ENCODE assay signal across 8 mouse cellular contexts in the genomic region with DNA sequence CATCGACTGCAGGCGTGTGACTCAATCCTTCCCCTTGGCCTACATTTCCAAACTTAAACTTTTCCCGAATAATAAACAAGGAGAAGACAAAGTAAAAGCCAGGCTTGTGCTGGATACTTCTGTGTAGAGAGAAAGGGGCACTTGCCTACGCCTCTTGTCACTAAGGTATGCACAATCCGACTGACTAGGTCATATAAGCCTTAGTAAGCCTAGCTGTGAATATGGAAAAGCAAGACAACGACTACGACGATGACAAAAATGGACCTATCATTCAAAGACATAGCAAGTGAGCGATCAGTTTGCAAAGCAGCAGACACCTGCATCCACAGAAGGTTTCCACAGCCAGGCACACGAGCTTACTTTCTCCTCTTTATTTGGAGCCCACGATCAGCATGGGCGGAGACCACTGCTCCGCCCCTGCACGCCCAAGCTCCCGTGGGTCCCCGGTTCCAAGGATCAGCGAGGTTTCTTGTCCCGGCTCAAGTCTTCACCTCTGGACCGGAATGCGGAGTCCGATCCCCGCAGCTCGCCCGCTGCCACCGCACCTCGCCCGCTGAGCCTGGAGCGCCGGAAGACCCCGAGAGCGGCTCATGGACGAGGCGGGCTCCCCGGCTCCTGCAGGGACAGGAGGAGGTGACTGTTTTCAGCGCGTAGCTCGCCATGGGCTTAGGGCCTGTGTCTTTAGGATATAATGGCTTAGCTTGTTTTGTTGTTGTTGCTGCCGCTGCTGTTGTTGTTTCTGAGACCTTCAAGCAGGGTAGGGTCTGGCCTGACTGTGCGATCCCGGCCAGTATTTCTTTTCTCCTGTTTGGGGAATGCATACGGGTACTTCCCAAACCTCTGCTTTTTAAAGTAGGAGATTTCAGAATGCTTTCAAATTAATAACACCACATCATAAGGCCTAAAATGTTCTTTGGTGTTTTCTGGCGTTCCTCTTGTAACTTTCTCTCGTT. TPM values are rescaled to one million over a fixed set of nuclear protein-coding genes. Genes with fewer than 3 reads are reported as not detected.
DNase-seq lines count a peak whose midpoint lies in the region; ATAC-seq and TF ChIP-seq lines count a peak whose summit lies in the region.

A gene (plus strand): TSS at position 436 of the 953 bp plus-strand sequence.

- no peak for TF ChIP-seq POLR2A in olfactory bulb, adult 2 months (IDR thresholded peaks at IDR 0.05; ENCODE audit: insufficient read depth, low read depth, low read length)

- peak within 1 kb of the TSS; percentile 64 for H3K4me3 ChIP-seq in forebrain, embryonic 14.5 days (ENCODE audit: low read depth, low read length)
- H3K4me3 ChIP-seq in liver, postnatal 0 days (ENCODE audit: low read depth, low read length), result peak within 1 kb of the TSS; percentile 64
- peak within 1 kb of the TSS; percentile 68 for H3K4me3 ChIP-seq in olfactory bulb, adult 2 months (ENCODE audit: insufficient read depth, low read depth, low read length)

- no peak for TF ChIP-seq CTCF in liver, postnatal 0 days (IDR thresholded peaks at IDR 0.05; ENCODE audit: low read depth)
- TF ChIP-seq CTCF in olfactory bulb, adult 2 months (IDR thresholded peaks at IDR 0.05; ENCODE audit: insufficient read depth, low read depth, low read length), result no peak

- H3K27me3 ChIP-seq in forebrain, embryonic 14.5 days (replicated peaks; ENCODE audit: control insufficient read depth, insufficient read depth, low read length), result no peaks in the 10 kb centered on the region
- 0 out of 2 replicates have a peak, but pooled peaks cover 3% of the 10 kb centered on the region for H3K27me3 ChIP-seq in liver, postnatal 0 days (ENCODE audit: insufficient read depth, low read length)

- peak within 1 kb of the TSS; percentile 91 for H3K9ac ChIP-seq in forebrain, embryonic 14.5 days (ENCODE audit: low read length)
- peak within 1 kb of the TSS; percentile 79 for H3K9ac ChIP-seq in liver, postnatal 0 days (replicated peaks)

- peak within 1 kb of the TSS; percentile 65 for H3K27ac ChIP-seq in forebrain, embryonic 14.5 days (ENCODE audit: low read depth, low read length)
- H3K27ac ChIP-seq in liver, postnatal 0 days (ENCODE audit: low read depth), result peak within 1 kb of the TSS; percentile 44
- H3K27ac ChIP-seq in olfactory bulb, adult 2 months (ENCODE audit: insufficient read depth, low read depth, low read length), result peak within 1 kb of the TSS; percentile 11; the same call in 1 of the 2 replicates

- peaks cover 5% of the 10 kb centered on the region; the same call in 1 of the 2 replicates for H3K4me1 ChIP-seq in forebrain, embryonic 14.5 days (ENCODE audit: control insufficient read depth, insufficient read depth, low read length)
- H3K4me1 ChIP-seq in liver, postnatal 0 days (ENCODE audit: insufficient read depth), result peaks cover 10% of the 10 kb centered on the region
- H3K4me1 ChIP-seq in olfactory bulb, adult 2 months (ENCODE audit: control insufficient read depth, insufficient read depth, low read length), result no peaks in the 10 kb centered on the region

- DNase-seq in R1 (ENCODE audit: low read depth, low spot score), result peak; percentile 64
- DNase-seq in forebrain, embryonic 14.5 days (ENCODE audit: low spot score), result peak; percentile 48
- peak; percentile 56 to 62 for DNase-seq in heart, postnatal 10 days
- peak; percentile 64 to 78 for DNase-seq in kidney, postnatal 4 days
- peak; percentile 41 for DNase-seq in liver, postnatal 0 days

- no peaks in the 10 kb centered on the region for H3K9me3 ChIP-seq in forebrain, embryonic 14.5 days (replicated peaks; ENCODE audit: control insufficient read depth, low read length)
- H3K9me3 ChIP-seq in liver, postnatal 0 days (ENCODE audit: low read length), result no peaks in the 10 kb centered on the region

- intact Hi-C loops in heart, postnatal 10 days (cut with DNase I), result no loop called here

- peak within 1 kb of the TSS; percentile 67 for H3K4me2 ChIP-seq in forebrain, embryonic 14.5 days (ENCODE audit: low read length)
- H3K4me2 ChIP-seq in liver, postnatal 0 days (ENCODE audit: low read depth, low read length), result peak within 1 kb of the TSS; percentile 90

- no peak for TF ChIP-seq EP300 in liver, postnatal 0 days (IDR thresholded peaks at IDR 0.05; ENCODE audit: low read depth)

- peaks cover 18% of the 10 kb centered on the region for H3K36me3 ChIP-seq in forebrain, embryonic 14.5 days (ENCODE audit: control insufficient read depth, insufficient read depth, low read length)
- no peaks in the 10 kb centered on the region for H3K36me3 ChIP-seq in liver, postnatal 0 days (replicated peaks; ENCODE audit: insufficient read depth, low read length)

- WGBS in forebrain, embryonic 14.5 days, result 2% methylated on average over 43 of the region's 43 CpGs
- WGBS in liver, postnatal 0 days (ENCODE audit: insufficient replicate concordance), result 8% methylated on average over 43 of the region's 43 CpGs
- WGBS in olfactory bulb, adult 2 months, result 2% methylated on average over 43 of the region's 43 CpGs

- ATAC-seq in cerebellum, adult (ENCODE audit: insufficient number of reproducible peaks, low FRiP score, low TSS enrichment), result peak; percentile 73
- peak; percentile 81 for ATAC-seq in forebrain, embryonic 14.5 days
- ATAC-seq in liver, postnatal 0 days, result peak; percentile 43; the same call in 1 of the 2 replicates
- no peak for ATAC-seq in activated CD4-positive, CD25-positive, alpha-beta regulatory T cell, adult 4 months

RNA-seq across cellular contexts. Expression of the gene that starts here (rescaled TPM):
- polyA plus RNA-seq in forebrain, embryonic 14.5 days (2014; fragmentation: Nextera tagmentation; extraction: Ambion mirVana), result 19.5 and 22.2 TPM in 2 replicates
- 10 to 100 TPM; 13.1 to 14.9 TPM for total RNA-seq in heart, postnatal 10 days (2021)
- 1.2 and 1.5 TPM in 2 replicates for polyA plus RNA-seq in liver, postnatal 0 days (2015; fragmentation: Nextera tagmentation; extraction: Ambion mirVana)
- not detected in 2 replicates for polyA plus RNA-seq in olfactory bulb, adult 2 months (2012; ENCODE audit: insufficient read depth, insufficient read length, low replicate concordance, missing spikeins)
- polyA plus RNA-seq in activated CD4-positive, CD25-positive, alpha-beta regulatory T cell, adult 4 months (2017; shearing (Covaris generic)), result under 1 TPM in 1 of 2 experiments, not detected in 1; 0.25 TPM

Comparison
In these comparisons a context has a peak if more than half of its experiments do, and no peak if none do; other contexts are left out.
1. H3K27ac ChIP-seq: peak in every context shown above with its lines; median percentile 65 in forebrain, embryonic 14.5 days; 44 in liver, postnatal 0 days; 11 in olfactory bulb, adult 2 months.